Mouse (Mus musculus) kidney, postnatal 10 days (tissue): ENCODE data around the gene Mtr.

Source experiments
- DNase-seq: peaks from one replicate; pipeline ENCODE4 v3.0.0; 2021; ENCODE audit warnings: mixed read lengths

The Mtr gene

DNA sequence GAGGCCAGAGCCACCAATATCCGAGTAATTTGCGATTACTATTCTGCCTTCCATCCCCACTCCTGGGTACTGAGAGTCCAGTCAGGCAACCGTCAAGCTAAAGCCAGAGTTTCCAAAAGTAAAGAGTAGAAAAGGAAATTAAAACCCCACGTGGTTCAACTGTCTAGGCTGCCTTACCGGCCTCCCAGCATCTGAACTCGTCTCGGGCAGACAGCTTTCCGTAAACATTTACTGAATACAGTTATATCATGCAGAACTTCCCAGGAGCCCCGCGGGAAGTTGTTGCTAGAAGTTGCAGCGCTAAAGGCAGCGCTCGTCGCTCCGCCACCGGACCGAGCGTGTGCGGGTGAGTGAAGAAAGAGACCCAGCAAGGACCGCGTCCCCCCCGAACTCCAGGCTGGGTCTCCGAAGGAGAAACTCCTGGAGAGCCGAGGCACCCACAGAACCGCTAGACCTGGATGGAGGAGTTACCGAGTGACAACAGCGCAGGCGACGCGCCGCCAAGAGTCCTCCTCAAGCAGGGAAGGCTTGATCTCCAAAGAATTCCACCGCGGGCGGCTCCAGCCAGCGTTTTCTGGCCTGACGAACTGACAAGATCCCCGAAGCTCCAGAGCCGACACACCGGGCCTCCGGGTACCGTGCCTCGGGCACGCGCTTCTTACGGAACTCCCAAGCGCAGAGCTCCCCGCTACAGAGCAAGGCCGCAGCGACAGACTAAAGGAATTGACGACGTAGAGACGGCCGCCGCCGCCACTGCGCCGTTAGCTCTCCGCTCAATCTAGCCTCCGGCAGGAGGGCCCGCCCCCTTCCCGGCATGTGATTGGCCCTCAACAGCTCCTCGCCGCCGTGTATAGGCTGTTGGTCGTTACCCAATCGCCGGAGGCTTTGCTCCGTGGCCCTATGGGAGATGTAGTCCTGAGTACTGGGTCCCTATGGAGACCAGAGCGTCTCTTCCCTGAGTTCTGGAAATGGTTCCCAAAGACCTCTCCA lies at the start of gene Mtr:
Mtr (minus strand) TSS at position 723 of the 990 bp plus-strand sequence.
- DNase-seq = peak; percentile 98

GRCm38 (mm10) chr13:12307286-12307685 lies 49.4 kb upstream of the Mtr start:
- no peak for DNase-seq

DNA sequence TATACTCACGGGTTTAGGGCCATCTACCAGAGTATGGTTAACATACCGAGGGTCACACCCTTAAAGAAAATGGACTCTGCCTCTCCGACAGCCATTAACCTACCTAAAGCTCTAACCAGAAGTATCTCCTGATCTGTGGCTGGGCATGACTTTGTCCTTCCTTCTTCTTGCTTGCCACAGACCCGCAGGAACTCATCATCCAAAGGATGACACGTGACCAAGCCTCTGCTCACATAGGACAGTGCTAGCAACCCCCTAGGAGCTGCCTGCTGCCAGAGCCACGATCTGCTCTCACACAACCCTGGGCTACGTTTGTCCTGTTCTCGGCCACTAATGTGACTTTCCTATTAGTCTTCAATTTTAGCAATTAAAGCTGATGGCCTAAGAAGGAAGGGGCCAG lies 47.6 kb upstream of the Mtr start:
- DNase-seq = no peak

GRCm38 (mm10) chr13:12304991-12305390 lies 47.1 kb upstream of the Mtr start:
- no peak for DNase-seq

- peak; percentile 32 for DNase-seq
Observed at GRCm38 (mm10) chr13:12297777-12298176, 39.9 kb upstream of the Mtr start.

GRCm38 (mm10) chr13:12296701-12297100 lies 38.8 kb upstream of the Mtr start:
- DNase-seq = peak; percentile 41

- no peak for DNase-seq
Observed at GRCm38 (mm10) chr13:12293810-12294209, 35.9 kb upstream of the Mtr start.

DNA sequence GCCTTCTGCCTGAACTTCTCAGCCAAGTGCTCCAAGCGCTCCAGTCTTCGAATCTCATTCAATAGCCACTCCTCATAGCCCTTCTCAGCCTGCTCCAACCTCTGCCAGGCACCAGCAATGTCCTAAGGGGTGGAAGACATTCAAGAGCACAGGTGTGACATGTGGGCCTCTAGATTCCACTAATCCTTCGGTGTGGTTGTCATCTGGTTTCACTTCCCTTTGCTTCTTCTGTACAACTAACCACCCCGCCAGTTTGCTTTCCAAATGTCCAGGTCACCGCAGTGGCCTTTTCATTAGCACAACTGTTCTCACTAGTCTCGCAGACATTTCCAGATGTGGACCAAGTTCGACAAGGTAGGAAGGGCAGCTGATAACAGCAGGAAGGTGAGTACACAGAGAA lies 32.8 kb upstream of the Mtr start:
- DNase-seq = no peak

- no peak for DNase-seq
Observed at GRCm38 (mm10) chr13:12284528-12284927, 26.6 kb upstream of the Mtr start.

- DNase-seq = no peak
Observed at GRCm38 (mm10) chr13:12283826-12284225, 25.9 kb upstream of the Mtr start.

DNA sequence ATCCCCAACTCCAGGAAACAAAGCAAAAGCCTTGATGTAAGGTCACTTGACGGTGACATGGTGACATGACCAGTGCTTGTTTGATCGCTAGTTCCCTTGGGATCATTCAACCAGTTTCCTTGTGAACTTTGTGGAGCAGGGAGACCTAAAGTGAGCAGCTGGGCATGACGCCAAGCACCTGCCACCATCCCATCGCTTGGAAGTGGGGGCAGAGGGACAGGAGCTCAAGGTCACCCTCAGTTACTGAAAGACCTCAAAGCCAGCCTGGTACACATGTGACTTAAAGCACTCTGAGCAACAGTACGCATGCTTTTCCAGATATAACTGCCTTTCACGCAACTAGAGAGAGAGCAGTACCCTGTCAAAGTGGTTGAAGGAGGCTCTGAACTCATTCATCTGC lies 16.8 kb upstream of the Mtr start:
- DNase-seq = peak; percentile 38

GRCm38 (mm10) chr13:12274220-12274619 lies 16.3 kb upstream of the Mtr start:
- no peak for DNase-seq

GRCm38 (mm10) chr13:12272953-12273352 lies 15.0 kb upstream of the Mtr start:
- no peak for DNase-seq

DNA sequence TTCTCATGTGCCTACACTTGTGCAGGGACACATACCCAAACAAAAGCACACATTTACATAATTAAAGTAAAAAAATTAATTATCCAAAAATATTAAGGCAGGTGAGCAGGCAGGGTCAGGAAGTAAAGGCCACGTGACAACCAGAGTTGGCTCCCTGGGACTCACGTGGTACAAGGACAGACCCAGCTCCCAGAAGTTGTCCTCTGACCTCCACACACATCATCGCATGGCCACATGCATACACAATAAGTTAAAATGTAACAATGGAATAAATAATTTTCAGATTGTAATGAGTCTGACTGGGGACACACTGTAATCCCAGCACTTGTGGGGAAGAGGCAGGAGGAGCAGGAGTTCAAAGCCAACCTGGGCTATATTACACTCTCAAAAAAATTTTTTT lies 10.1 kb upstream of the Mtr start:
- no peak for DNase-seq

- DNase-seq = peak; percentile 22
Observed at GRCm38 (mm10) chr13:12267097-12267496, 9.2 kb upstream of the Mtr start.

- no peak for DNase-seq
Observed at GRCm38 (mm10) chr13:12263996-12264395, 6.1 kb upstream of the Mtr start.

DNA sequence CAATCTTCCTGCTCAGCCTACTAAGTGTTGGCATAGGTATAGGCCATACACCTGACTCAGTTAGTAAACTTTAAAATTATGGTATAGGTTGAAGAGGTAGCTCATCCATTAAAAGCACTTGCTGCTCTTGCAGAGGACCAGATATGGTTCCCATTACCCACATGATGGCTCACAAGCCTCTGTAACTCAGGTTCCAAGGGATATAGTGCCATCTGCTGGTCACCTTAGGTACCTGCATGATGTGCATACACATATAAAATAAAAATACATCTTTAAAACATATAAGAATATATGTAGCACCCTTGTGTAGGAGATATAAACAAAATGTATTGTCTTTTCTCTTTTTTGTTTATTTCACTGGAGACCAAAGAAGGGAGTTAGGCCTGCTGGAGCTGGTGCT lies 3.6 kb upstream of the Mtr start:
- DNase-seq = no peak

GRCm38 (mm10) chr13:12256871-12257390 lies 982 bp downstream of the Mtr start:
- DNase-seq = no peak

GRCm38 (mm10) chr13:12255911-12256705 lies 1.8 kb downstream of the Mtr start:
- DNase-seq = no peak

DNA sequence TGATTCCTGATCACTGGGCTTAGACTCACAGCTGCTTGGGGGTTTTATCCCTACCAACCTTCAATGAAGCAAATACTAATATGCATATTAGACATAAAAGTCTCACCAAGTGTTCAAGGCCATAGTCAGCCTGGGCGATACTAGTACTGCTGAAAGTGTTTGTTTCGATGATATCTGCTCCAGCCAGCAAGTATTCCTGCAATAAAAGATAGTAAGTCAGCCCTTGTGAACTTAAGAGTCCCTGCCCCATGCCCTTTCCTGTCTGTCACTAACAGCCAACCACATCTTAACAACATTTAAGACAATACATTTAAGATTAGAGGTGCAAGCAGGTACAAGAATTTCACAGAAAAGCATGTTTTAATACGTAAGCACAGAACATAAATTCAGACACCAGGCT lies 7.4 kb downstream of the Mtr start:
- DNase-seq = no peak

- DNase-seq = no peak
Observed at GRCm38 (mm10) chr13:12249195-12249898, 8.6 kb downstream of the Mtr start.

GRCm38 (mm10) chr13:12245938-12246337 lies 12.0 kb downstream of the Mtr start:
- no peak for DNase-seq

DNA sequence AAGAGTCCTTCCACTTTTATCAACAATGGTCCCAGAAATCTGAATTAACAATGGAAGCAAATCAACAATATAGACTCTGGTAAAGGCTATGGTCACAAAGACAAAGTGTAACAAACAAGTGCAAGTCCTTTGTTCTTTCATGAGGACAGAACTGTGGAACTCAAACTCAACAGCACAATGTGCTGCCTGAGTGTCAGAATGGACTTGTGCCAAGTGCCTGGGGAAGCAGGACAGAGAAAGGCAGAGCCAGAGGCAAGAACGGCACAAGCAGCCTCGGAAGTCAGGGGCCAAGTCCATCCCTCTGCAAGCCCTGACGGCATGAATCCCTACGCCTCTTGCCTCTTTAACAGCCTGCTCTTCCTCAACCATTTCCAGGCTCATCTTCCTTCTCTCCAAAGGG lies 13.9 kb downstream of the Mtr start:
- DNase-seq = no peak
